Mouse (Mus musculus) heart, embryonic 13.5 days (tissue): ENCODE data around the gene Ccr3. TPM values are rescaled to one million over a fixed set of nuclear protein-coding genes. Genes with fewer than 3 reads are reported as not detected.
A peak's percentile ranks its signal among the peaks of the same experiment; 100 is the strongest.

Source experiments
- ATAC-seq: fragments of 200-750 bp; cut with Nextera tagmentation; 2 replicates; pipeline ENCODE4 v1.8.0; 2017; ENCODE audit warnings: moderate TSS enrichment; ENCODE audit not compliant: insufficient number of reproducible peaks, low FRiP score, low TSS enrichment; ENCODE audit errors: extremely low read depth
- H3K27ac ChIP-seq: fragments of 300-500 bp; sonication (generic); replicated peaks from 2 replicates; pipeline ENCODE4 v1.5.1; 2015; ENCODE audit warnings: moderate library complexity, mild to moderate bottlenecking, inconsistent platforms
- H3K27me3 ChIP-seq: fragments of 300-500 bp; sonication (generic); replicated peaks from 2 replicates; pipeline ENCODE4 v1.6.1; 2015; ENCODE audit warnings: mild to moderate bottlenecking, inconsistent platforms
- H3K36me3 ChIP-seq: fragments of 300-500 bp; sonication (generic); 2 replicates; pipeline ENCODE4 v1.6.1; 2015; ENCODE audit warnings: mild to moderate bottlenecking, inconsistent platforms
- H3K4me1 ChIP-seq: fragments of 300-500 bp; sonication (generic); 2 replicates; pipeline ENCODE4 v1.6.1; 2015; ENCODE audit warnings: inconsistent platforms
- H3K4me2 ChIP-seq: fragments of 300-500 bp; sonication (generic); 2 replicates; pipeline ENCODE4 v1.6.1; 2015; ENCODE audit warnings: inconsistent platforms, mild to moderate bottlenecking, moderate library complexity
- H3K4me3 ChIP-seq: fragments of 300-500 bp; sonication (generic); 2 replicates; pipeline ENCODE4 v1.5.1; 2015; ENCODE audit warnings: moderate library complexity, mild to moderate bottlenecking, inconsistent platforms
- H3K9ac ChIP-seq: fragments of 300-500 bp; sonication (generic); 2 replicates; pipeline ENCODE4 v1.6.1; 2015; ENCODE audit warnings: inconsistent platforms, mild to moderate bottlenecking, moderate library complexity
- H3K9me3 ChIP-seq: fragments of 300-500 bp; sonication (generic); 2 replicates; pipeline ENCODE4 v1.6.1; 2016; ENCODE audit warnings: inconsistent platforms
- WGBS: fragments of 180-500 bp; shearing (Covaris S2); methylation state at CpG from one replicate; pipeline ENCODE4 v1.1.7; 2015; ENCODE audit warnings: mixed read lengths; 5-methylcytosine and 5-hydroxymethylcytosine counted together
- polyA plus RNA-seq: library from polyadenylated mRNA; unstranded; fragments of >200 nt; fragmentation: Nextera tagmentation; extraction: Ambion mirVana; gene quantifications from 2 replicates; pipeline ENCODE4 v1.2.1, GENCODE M21; 2015

Gene Ccr3
- polyA plus RNA-seq, 1 experiment from 2014 or later: 0.04 TPM

DNA sequence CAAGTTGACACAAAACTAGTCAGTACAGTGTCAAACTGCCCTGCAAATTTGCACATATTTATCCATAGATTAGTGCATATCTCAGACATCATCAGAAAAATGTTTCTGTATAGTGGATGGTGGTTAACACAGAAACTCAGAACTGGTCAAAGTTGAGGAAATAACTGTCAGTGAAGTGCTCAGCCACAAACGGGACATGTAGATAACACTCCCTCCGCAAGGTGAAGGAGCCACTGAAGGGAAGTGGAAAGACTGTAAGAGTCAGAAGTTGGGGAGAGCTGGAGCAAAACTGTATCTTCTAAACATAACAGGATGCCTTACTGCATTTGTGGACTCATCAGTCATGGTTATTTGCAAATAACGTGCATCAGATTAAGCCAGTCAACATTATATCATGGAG, 24.1 kb upstream of the Ccr3 start:
- Histone ChIP-seq H3K27me3 (no peaks in the 10 kb centered on the region), H3K36me3 (no peaks in the 10 kb centered on the region), H3K4me2 (no peak overlapping the region), H3K27ac (no peak overlapping the region), H3K4me3 (no peak overlapping the region), H3K4me1 (no peaks in the 10 kb centered on the region), H3K9me3 (no peaks in the 10 kb centered on the region), H3K9ac (no peak overlapping the region)
- WGBS: 42% methylated on average over 3 of the region's 3 CpGs
- no peak for ATAC-seq

DNA sequence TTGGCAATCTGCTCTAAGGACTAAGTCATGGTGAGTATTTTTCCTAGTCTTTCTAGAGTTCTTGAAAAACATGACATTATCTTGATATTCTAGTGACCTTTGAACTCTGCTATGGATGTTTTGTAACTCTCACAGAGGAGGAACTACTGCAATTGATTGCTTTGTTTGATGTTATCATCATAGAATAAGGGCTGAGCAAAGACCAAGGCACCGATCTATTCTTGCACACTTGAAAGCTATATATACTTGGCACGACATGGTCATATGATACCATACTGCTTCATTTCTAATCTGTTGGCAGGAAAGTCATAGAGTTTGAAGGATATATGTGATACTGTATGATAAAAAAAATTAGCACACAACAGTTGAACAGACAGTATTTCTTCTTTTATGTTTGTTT, 22.0 kb upstream of the Ccr3 start:
- Histone ChIP-seq H3K27me3 (no peaks in the 10 kb centered on the region), H3K4me1 (no peaks in the 10 kb centered on the region), H3K36me3 (no peaks in the 10 kb centered on the region), H3K4me3 (no peak overlapping the region), H3K9me3 (no peaks in the 10 kb centered on the region), H3K4me2 (no peak overlapping the region), H3K27ac (no peak overlapping the region), H3K9ac (no peak overlapping the region)
- ATAC-seq: no peak
- WGBS: 76% methylated on average over 2 of the region's 2 CpGs

GRCm38 (mm10) chr9:124012691-124013090, 9.1 kb upstream of the Ccr3 start:
- Histone ChIP-seq H3K9me3 (no peaks in the 10 kb centered on the region), H3K4me2 (no peak overlapping the region), H3K27me3 (no peaks in the 10 kb centered on the region), H3K9ac (no peak overlapping the region), H3K36me3 (no peaks in the 10 kb centered on the region), H3K4me3 (no peak overlapping the region), H3K27ac (no peak overlapping the region), H3K4me1 (no peaks in the 10 kb centered on the region)
- 54% methylated on average over 2 of the region's 2 CpGs for WGBS
- ATAC-seq: no peak

DNA sequence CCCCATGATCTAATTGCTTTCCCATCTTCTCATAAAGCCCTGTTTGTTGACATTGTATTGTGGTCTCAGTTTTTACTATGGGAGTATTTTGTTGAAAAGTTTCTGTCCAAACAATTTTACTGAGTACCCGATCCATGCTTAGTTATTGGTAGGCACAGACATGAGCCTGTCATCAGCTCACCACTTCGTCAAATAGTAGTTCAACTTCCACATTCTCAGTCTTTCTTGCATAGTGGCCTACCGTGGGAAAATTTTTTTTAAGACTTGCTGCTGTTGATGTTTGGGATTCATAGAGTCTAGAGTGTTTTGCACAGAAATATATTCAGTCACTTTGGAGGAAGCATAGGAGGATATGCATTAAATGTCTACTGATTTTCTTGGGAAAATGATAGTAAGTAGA, 8.5 kb upstream of the Ccr3 start:
- Histone ChIP-seq H3K27me3 (no peaks in the 10 kb centered on the region), H3K9me3 (no peaks in the 10 kb centered on the region), H3K4me2 (no peak overlapping the region), H3K27ac (no peak overlapping the region), H3K4me1 (no peaks in the 10 kb centered on the region), H3K9ac (no peak overlapping the region), H3K36me3 (no peaks in the 10 kb centered on the region), H3K4me3 (no peak overlapping the region)
- no peak for ATAC-seq
- 62% methylated on average over 3 of the region's 3 CpGs for WGBS

GRCm38 (mm10) chr9:124014985-124015652, 6.7 kb upstream of the Ccr3 start:
- 82% methylated on average over 2 of the region's 2 CpGs for WGBS
- Histone ChIP-seq H3K4me2 (no peak overlapping the region), H3K4me1 (no peaks in the 10 kb centered on the region), H3K27ac (no peak overlapping the region), H3K4me3 (no peak overlapping the region), H3K36me3 (no peaks in the 10 kb centered on the region), H3K9ac (no peak overlapping the region), H3K9me3 (no peaks in the 10 kb centered on the region), H3K27me3 (no peaks in the 10 kb centered on the region)
- no peak for ATAC-seq

- WGBS: 57% methylated on average over 2 of the region's 2 CpGs
- H3K27me3 ChIP-seq: no peaks in the 10 kb centered on the region
- no peaks in the 10 kb centered on the region for H3K4me1 ChIP-seq
- no peaks in the 10 kb centered on the region for H3K9me3 ChIP-seq
- no peak overlapping the region for H3K4me2 ChIP-seq
- no peak overlapping the region for H3K27ac ChIP-seq
- ATAC-seq: no peak
- H3K9ac ChIP-seq: no peak overlapping the region
- no peak overlapping the region for H3K4me3 ChIP-seq
- H3K36me3 ChIP-seq: no peaks in the 10 kb centered on the region
These were observed 5.7 kb upstream of the Ccr3 start for GRCm38 (mm10) chr9:124016048-124016447.

DNA sequence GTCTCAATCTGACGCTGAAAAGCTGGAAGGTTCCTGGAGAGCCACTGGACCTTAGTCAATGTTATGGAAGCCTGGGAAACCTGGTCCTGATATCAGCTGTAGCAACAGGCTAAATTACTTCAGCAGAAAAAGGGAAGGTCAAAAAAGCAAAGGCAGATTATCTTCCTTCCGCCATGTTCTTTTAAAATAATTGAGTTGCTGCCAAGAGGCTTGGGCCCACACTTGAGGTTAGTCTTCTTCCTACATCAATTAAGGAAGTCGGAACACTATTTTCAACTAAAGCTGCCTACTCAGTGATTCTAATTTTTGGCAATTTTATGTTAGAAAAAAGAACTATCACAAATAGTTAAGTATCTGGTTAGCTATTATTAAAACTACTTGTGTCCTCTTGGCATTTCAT, 1.9 kb upstream of the Ccr3 start:
- H3K27ac ChIP-seq: no peak overlapping the region
- 64% methylated on average over 3 of the region's 3 CpGs for WGBS
- no peaks in the 10 kb centered on the region for H3K27me3 ChIP-seq
- no peak overlapping the region for H3K4me3 ChIP-seq
- H3K9me3 ChIP-seq: no peaks in the 10 kb centered on the region
- no peaks in the 10 kb centered on the region for H3K4me1 ChIP-seq
- H3K4me2 ChIP-seq: no peak overlapping the region
- H3K9ac ChIP-seq: no peak overlapping the region
- no peak for ATAC-seq
- H3K36me3 ChIP-seq: no peaks in the 10 kb centered on the region

GRCm38 (mm10) chr9:124033345-124033744, 11.6 kb downstream of the Ccr3 start:
- no peak for ATAC-seq
- Histone ChIP-seq H3K36me3 (no peaks in the 10 kb centered on the region), H3K4me3 (no peak overlapping the region), H3K9ac (no peak overlapping the region), H3K4me2 (no peak overlapping the region), H3K4me1 (peaks cover 13% of the 10 kb centered on the region), H3K27ac (no peak overlapping the region), H3K9me3 (no peaks in the 10 kb centered on the region), H3K27me3 (no peaks in the 10 kb centered on the region)
- WGBS: 41% methylated on average over 1 of the region's 1 CpGs

- Histone ChIP-seq H3K9me3 (no peaks in the 10 kb centered on the region), H3K27me3 (no peaks in the 10 kb centered on the region), H3K4me1 (peaks cover 15% of the 10 kb centered on the region), H3K36me3 (no peaks in the 10 kb centered on the region), H3K27ac (peak overlapping the region; percentile 36; the same call in 1 of the 2 replicates), H3K9ac (no peak overlapping the region), H3K4me3 (no peak overlapping the region), H3K4me2 (no peak overlapping the region)
- ATAC-seq: no peak
- 15% methylated on average over 4 of the region's 4 CpGs for WGBS
These were observed 15.9 kb downstream of the Ccr3 start for GRCm38 (mm10) chr9:124037707-124038106.

GRCm38 (mm10) chr9:124038158-124038582, 16.4 kb downstream of the Ccr3 start:
- no peak overlapping the region for H3K4me3 ChIP-seq
- no peak for ATAC-seq

DNA sequence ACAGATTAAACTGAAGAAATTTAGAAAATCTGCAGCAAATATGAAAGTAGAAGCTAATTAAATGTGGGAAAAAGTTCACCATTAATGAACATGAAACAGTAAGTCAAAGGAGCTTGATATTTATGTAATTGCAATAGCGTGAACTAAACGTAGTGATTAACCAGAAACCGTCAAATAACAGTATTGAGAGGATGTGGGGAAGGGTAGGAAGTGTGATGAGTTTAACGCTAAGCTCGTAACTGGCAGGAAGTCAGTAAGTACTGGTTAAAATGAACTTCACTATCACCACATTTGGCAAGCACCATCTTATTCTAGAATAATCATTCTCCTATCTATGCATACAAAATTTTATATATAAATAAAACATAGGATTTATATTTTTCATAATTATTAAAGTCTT, 17.2 kb downstream of the Ccr3 start:
- Histone ChIP-seq H3K4me1 (peaks cover 15% of the 10 kb centered on the region), H3K4me3 (no peak overlapping the region), H3K27ac (no peak overlapping the region), H3K27me3 (no peaks in the 10 kb centered on the region), H3K9ac (no peak overlapping the region), H3K4me2 (no peak overlapping the region), H3K36me3 (no peaks in the 10 kb centered on the region), H3K9me3 (no peaks in the 10 kb centered on the region)
- no peak for ATAC-seq
- WGBS: 73% methylated on average over 5 of the region's 5 CpGs

More at GRCm38 (mm10) chr9:124038158-124038582, 16.4 kb downstream of the Ccr3 start:
- Histone ChIP-seq H3K4me2 (no peak overlapping the region), H3K36me3 (no peaks in the 10 kb centered on the region), H3K27ac (peak overlapping the region; percentile 36; the same call in 1 of the 2 replicates), H3K9me3 (no peaks in the 10 kb centered on the region), H3K27me3 (no peaks in the 10 kb centered on the region), H3K9ac (no peak overlapping the region), H3K4me1 (peaks cover 15% of the 10 kb centered on the region)
- whole genome bisulfite sequencing: 34% methylated on average over 2 of the region's 2 CpGs

DNA sequence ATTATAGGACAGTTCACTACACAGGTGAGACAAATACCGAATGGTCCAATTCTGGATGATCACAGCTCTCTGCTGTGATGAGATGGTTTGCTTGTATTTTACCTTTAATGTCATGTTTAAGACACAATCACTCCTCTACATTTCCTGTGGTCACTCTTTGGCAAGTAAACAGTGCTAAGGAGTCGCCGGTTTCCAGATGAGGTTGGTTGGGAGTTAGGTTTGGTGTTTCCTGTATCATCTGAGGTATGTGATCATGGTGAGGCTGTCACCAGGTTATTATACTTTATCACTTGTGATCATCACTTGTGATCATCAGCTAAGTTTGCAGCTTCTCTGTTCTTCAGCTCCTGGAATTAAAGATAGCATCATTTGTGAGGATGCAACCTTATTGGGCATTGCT, 19.2 kb downstream of the Ccr3 start:
- no peak for ATAC-seq
- no peaks in the 10 kb centered on the region for H3K36me3 ChIP-seq
- H3K4me3 ChIP-seq: no peak overlapping the region
- H3K9me3 ChIP-seq: no peaks in the 10 kb centered on the region
- H3K27ac ChIP-seq: no peak overlapping the region
- peaks cover 15% of the 10 kb centered on the region for H3K4me1 ChIP-seq
- no peak overlapping the region for H3K4me2 ChIP-seq
- WGBS: 73% methylated on average over 3 of the region's 3 CpGs
- no peak overlapping the region for H3K9ac ChIP-seq
- H3K27me3 ChIP-seq: no peaks in the 10 kb centered on the region
